Mouse (Mus musculus) urinary bladder, postnatal 25 days (tissue): ENCODE data around the gene Mst1.

Source experiments
- DNase-seq: peaks from one replicate; pipeline ENCODE4 v3.0.0; 2022; ENCODE audit warnings: low spot score

Mst1 gene

GRCm38 (mm10) chr9:108080168-108080567 lies at the start of gene Mst1:
Mst1 (plus strand) TSS chr9:108080436.
- no peak for DNase-seq

GRCm38 (mm10) chr9:108032126-108032525 lies 48.1 kb upstream of the Mst1 start:
- DNase-seq, result no peak

DNA sequence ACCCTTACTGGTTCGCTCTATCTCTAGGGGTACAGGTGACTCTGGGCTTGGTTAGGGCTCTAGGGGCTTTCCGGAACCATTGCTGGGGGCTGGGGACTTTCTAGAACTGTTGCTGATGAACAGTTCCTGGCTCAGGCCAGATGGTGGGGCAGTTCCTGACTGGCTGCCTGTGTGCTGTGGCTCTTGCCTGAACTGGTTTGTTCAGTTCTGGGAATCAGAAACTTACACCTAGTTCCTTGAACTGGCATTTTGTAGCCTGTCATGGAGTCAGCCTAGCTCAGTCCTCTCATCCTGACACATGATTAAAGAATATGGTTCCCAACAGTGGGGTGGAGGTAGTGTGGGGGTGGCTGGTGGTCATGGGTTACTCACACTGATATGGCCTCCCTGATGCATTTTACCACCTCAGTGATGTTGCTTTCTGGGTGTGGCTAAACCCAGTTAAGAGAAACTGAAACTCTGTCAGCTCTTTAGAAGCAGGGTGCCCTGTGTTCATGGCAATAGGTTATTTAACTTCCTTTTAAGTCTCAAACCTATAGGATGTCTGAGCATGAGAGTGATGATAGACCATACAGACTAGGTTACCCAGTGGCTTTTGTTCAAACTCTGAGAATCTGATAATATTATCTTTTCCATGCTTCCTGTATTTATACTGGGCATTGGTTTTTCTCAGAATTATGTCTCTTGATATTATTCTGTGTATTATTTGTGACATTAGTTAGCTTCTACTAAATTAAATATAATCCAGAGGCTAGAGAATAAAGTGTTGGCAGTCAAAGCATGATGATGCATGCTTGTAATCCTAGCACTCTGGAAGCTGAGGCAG lies 44.7 kb upstream of the Mst1 start:
- DNase-seq, result no peak

GRCm38 (mm10) chr9:108044751-108045492 lies 35.3 kb upstream of the Mst1 start:
- no peak for DNase-seq

DNA sequence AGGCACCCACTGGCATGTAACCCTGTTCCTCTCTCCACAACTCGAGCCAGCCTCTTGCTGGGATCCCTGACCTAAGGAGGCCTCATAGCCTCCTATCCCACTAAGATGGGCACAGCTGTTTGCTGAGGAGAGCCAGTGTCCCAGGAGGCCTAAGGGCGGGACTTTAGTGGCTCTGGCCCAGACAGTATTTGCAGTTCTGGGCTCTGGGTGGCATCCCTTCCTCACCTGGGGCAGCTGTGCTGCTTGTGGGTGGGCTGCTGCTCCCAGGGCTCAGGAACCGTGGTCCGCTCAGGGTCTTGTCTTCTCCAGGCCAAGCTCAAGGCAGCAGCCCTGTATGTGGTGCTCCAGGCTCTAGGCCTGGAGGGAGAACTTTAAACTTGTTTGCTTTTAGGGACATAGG lies 33.7 kb upstream of the Mst1 start:
- DNase-seq, result no peak

DNA sequence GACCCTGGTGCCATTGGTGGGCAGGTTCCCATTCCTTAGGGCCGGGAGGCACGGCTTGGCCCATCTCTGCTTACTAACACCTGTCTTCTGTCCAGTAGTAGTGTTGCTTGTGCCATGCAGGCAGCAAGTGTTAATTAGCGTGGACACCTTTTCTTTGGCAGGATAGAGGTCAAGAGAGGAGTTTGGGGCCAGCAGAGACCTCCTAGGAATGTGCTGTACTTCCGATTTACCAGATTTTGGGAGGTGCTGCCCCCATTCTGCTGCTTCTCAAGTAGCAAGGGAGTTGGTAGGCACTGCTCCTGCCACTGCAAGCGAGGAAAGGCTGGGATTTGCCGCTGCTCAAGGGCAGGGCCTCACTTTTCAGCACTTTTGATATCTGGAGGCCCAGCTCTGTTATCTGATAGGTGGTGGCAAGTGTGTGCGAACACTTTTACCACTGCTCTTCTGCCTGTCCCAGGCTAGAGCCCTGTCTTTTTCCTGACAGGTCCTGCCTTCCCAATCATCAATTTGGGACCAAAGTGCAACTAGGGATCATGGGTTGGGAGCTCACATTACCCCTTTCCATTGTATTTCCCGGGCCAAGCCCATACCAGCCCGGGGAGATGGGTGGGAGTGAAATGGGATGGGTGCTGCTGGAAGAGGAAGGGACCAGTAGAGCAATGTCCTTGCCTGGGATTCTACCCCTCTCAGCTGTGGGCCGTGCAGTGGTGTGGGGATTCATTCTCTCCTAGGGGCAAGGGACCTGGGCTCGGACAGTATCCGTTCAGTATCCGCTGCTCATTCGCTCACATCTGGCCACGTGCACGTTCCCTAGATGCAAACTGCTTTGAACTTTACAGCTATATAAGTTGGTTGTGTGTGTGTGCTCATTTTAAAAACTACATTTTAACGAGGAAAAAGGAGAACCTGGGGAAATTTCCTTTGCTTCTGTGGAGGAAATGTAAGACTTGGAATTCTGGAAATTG lies 32.4 kb upstream of the Mst1 start:
- no peak for DNase-seq

GRCm38 (mm10) chr9:108048566-108048955 lies 31.7 kb upstream of the Mst1 start:
- no peak for DNase-seq

DNA sequence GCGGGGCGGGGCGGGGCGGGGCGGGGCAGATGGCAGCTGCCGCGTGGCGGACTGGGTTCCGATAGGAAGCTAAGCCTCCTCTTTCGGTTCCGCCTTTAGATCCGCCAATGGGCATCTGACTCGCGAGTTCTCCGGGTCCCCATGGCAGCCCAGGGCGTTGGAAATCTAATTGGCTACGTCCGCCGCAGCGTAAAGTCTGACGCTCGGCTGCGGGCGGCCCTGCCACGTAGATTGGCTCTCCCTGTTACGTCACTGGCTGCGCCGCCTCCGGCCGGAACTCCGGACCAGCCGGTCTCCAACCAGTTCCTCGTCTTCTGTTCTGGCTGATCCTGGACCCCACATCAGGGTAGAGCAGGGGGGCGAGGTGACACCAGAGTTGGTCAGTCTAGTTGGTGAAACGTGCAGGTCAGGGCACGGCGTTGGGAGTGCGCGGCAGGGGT lies 31.2 kb upstream of the Mst1 start, which contains the start of gene Gmppb:
Gene Gmppb, plus strand, starts transcription at position 227 of the 440 bp plus-strand sequence.
- peak; percentile 90 for DNase-seq

DNA sequence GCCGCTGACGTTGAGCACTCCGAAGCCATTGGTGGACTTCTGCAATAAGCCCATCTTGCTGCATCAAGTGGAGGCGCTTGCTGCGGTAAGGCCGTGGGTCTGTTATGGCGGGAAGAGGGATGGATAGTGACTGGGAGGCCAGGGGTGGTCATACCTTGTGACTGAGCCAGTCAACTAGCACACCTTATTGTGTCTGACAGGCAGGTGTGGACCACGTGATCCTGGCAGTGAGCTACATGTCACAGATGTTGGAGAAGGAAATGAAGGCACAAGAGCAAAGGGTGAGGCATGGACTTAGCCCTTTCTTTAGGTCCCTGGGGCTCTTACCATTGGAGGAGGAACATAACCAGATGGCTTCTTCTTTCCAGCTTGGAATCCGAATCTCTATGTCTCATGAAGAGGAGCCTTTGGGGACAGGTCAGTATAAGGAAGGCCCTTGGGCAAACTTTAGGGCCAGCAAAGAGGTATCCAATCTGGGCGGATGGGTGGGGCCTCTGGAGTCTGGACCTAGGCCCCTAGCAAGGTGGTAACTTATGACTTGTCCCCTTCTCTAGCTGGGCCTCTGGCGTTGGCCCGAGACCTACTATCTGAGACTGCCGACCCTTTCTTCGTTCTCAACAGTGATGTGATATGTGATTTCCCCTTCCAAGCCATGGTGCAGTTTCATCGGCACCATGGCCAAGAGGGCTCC lies 30.5 kb upstream of the Mst1 start:
- DNase-seq, result no peak

DNA sequence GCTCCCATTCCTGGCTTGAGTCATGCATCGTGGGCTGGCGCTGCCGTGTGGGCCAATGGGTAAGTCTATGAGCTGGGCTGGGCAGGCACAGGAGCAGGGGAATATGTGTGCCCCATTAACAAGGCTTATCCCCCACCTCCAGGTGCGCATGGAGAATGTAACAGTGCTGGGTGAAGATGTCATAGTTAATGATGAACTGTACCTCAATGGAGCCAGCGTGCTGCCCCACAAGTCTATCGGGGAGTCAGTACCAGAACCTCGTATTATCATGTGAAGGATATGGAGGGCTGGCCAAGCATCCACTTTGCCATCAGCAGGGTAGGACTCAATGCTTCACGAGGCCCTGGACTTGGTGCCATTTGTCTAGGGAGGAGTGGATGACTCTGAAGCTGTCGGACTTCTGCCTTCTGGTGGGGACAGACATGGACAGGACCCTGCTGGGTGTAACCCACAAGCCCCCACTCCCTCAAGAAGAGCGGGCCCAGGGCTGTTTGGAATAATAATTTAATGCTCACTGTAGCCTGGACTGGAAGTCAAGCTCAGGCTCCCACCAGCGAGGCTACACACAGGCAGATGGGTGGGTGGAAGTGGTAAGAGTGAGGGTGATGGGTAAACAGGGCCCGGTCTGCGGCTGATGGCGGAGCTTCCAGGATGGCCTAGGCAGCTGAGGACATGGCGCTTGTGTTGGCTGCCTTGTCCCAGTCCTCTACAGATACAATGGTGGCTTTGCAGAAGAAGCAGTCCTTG lies 28.9 kb upstream of the Mst1 start:
- no peak for DNase-seq

DNA sequence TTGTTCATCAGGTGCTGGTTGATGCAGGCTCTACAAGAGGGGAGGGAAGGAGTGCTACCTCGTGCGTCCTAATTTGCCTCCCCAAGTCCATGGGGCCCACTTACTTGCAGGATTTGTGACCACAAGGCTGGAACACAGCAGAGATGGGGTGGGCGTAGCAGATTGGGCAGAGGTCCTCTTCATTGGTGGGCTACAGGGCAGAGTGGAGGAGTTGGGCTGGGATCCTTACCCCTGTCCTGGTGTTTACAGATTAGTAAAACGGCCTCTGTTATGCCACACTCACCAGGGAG lies 28.4 kb upstream of the Mst1 start:
- no peak for DNase-seq

GRCm38 (mm10) chr9:108052411-108052810 lies 27.8 kb upstream of the Mst1 start:
- DNase-seq, result no peak

DNA sequence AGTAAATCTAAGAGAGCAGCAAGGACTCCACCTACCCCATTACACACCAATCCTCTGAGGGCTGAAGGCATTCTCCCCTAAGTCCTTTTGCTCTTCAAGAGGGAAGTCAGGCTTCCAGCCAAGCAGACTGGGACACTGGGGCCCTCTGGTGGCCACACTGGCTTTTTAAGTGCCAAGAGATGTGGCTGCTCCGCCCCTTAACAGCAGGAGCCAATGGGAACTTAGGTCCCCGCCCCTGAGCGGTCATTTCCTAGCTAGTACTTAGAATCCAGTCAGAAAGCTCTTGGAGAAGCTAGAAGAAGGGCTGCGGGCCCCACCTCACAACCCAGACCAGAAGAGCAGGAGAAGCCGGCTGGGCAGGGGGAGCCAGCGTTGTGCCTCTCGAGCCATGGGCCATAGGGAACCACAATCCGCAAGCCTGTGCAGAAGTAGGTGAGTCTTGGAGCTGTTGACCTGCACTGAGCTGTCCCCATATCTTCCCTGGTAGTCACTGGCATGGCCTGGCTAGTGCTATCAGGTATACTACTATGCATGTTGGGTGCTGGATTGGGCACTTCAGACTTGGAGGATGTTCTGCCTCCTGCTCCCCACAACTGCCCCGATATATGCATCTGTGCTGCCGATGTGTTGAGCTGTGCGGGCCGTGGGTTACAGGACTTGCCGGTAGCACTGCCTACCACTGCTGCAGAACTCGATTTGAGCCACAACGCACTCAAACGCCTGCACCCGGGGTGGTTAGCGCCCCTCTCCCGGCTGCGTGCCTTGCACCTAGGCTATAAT lies 27.2 kb upstream of the Mst1 start, which contains the start of gene Amigo3:
Gene Amigo3, plus strand, starts transcription at position 275 of the 780 bp plus-strand sequence.
- peak; percentile 96 for DNase-seq

DNA sequence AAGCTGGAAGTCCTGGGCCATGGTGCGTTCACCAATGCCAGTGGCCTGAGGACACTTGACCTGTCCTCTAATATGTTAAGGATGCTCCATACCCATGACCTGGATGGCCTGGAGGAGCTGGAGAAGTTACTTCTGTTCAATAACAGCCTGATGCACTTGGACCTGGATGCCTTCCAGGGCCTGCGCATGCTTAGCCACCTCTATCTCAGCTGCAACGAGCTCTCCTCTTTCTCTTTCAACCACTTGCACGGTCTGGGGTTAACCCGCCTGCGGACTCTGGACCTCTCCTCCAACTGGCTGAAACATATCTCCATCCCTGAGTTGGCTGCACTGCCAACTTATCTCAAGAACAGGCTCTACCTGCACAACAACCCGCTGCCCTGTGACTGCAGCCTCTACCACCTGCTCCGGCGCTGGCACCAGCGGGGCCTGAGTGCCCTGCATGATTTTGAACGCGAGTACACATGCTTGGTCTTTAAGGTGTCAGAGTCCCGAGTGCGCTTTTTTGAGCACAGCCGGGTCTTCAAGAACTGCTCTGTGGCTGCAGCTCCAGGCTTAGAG lies 26.5 kb upstream of the Mst1 start:
- DNase-seq, result no peak

- no peak for DNase-seq
These were observed 25.8 kb upstream of the Mst1 start for GRCm38 (mm10) chr9:108054331-108055040.

DNA sequence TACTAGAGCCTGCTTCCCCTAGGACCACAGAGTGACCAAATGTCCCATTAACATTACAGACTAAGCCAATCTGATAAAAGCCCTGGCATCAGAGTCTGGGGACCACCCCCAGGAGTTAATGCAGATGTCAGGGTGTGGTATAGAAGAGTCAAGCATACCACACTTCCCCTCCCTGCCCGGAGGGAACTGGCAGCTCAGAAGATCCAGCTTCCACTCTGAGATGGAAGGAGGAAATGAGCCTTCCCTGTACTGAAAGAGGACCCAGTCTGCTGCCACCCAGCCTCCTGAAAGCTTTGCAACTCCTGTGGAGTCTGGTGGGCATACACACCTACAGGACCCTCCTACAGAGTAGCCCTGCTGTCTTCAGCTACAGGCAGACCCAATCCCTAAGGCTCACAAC lies 25.2 kb upstream of the Mst1 start:
- DNase-seq, result no peak

GRCm38 (mm10) chr9:108055661-108056237 lies 24.5 kb upstream of the Mst1 start:
- DNase-seq, result no peak

GRCm38 (mm10) chr9:108056361-108057261 lies 23.6 kb upstream of the Mst1 start:
- DNase-seq, result no peak
